Mouse (Mus musculus): Measurements from ENCODE around the gene Aven.

Aven gene

GRCm38 (mm10) chr2:112556527-112556926 lies 63.8 kb downstream of the Aven start:
- no peak for DNase-seq (ENCODE audit: low spot score in 2 of 2)

DNA sequence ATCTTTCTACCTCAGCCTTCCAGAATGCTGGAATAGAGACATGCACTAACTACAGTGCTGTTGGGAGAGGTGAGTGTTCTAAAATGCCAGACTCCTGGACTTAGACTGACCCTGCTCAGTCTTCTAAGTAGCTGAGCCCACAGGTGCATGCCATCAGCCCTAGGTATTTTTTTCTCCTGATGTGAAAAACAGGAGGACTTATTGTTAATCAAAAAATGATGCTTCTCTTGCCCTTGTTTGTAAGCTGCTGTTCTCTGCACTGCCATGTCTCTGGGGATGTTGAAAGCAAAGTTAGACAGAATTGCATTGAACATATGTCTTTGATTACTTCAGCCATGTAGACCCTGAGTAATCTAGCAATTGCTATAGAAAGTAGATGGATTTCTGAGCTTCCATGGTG lies 64.7 kb downstream of the Aven start:
- DNase-seq (ENCODE audit: low spot score in 2 of 2), result no peak

DNA sequence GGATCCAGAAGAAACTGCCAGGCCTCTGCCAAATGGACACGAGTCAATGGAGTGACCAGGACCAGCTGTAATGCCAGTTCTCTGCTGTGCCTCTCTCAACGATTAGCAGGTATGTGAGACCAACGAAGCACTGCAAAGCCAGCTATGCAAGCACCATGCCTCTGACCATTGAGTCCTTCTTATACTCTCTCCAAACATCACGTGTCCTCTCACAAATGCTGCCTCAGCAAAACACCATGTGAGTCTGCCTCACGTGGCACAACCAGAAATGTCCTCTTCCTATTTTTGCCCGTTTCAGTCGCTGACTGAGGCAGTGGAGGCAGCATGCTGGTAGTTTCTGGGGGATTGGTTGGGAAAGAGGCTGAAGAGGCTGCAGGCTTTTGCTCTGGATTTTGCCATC lies 68.8 kb downstream of the Aven start:
- DNase-seq (ENCODE audit: low spot score in 2 of 2), result no peak

- no peak for DNase-seq (ENCODE audit: low spot score in 2 of 2)
These were observed 72.3 kb downstream of the Aven start for GRCm38 (mm10) chr2:112565060-112565459.

DNA sequence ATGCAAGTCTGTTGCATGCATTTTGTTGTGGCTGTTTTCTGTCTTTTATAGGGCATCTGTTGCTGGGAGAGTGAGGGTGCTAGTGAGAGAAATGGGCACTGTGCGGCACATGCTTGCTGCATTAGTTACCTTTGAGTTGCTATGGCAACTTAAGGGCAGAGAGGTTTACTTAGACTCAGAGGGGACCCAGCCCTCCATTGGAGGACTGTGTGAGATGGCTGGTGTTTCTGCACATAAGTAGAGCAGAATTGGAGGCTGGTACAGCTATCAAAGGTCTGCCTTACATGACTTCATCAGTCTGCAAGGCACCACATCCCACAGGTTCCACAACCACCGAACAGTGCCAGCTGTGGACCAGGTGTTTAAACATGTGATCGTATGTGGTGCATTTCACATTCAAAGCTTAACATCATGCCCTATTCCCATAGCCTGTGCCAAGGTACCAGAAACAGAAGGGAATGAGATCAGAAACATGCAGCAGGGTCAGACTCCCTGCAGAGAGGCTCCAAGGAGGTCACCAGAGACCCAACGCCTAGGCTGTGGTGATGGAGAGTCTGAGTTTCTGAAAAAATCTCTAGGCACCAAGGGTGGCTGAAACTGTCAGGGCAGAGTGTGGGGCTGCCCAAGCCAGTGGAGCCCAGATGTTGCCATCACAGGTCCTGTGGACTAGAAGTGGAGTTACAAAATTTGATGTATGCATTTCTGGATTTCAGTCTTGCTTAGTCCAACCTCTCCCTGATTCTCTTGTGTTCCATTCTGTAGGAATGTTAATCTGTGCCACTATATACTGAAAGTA lies 73.7 kb downstream of the Aven start:
- DNase-seq (ENCODE audit: low spot score in 2 of 2), result no peak

- DNase-seq (ENCODE audit: low spot score in 2 of 2), result no peak
These were observed 75.0 kb downstream of the Aven start for GRCm38 (mm10) chr2:112567786-112568185.

DNA sequence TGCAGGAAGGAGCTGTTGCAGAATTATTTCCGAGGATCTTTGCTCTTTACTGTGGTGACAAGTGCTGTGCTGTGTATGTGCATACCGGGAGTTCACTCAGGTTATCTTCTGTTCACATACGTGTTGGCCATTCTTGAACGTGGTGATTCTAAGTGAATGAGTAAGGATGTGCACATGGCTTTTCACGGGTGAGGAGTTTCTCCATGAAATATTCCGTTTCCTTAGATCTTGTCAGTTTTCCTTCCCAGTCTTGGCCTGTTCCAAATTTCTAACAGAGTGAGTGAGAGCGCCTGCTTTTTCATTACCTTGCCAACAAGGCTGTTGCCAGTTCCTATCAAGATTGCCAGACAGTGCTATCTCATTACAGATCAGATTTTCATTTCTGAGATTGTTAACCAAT lies 98.2 kb downstream of the Aven start:
- DNase-seq (ENCODE audit: low spot score in 2 of 2), result no peak

DNA sequence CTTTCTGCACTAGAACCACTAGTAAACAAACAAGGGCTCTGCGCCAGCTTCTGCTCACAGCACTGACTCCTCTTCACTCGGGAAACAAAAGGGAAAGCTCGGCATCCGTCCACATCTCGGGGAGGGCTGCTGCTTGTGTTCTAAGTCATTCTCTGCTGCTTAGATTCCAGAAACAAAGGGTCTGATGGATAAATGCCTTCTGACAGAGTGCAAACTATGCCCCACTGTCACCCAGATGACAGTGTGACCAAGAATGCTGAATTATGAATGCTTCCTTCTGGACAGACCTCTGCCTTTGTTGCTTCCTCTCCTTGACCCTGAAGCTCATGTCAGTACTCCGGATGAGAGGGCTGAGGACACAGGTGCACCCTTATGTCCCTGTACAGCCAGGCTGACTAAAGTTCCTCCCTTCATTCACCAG lies 98.7 kb downstream of the Aven start:
- DNase-seq (ENCODE audit: low spot score in 2 of 2), result no peak

DNA sequence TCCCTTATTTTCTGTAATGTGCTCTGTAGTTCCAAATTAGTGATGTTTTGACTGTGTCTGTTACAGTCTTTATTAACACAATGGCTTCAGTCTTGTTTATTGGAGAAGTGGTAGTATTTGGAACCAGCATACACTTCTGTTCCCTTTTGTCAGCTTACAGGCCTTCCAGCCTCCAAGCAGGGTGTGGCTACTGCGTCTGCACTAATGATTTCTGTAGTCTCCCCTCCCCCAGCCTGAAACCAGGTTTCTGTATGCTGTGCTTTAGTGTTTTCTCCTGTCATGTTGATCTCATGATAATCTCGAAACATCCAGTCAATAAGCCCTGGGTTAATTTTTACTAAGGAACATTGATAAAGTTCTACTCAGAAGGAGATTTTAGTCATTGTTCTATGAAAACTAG lies 100.6 kb downstream of the Aven start:
- no peak for DNase-seq (ENCODE audit: low spot score in 2 of 2)

- DNase-seq (ENCODE audit: low spot score in 2 of 2), result no peak
These were observed 101.0 kb downstream of the Aven start for GRCm38 (mm10) chr2:112593781-112594180.

GRCm38 (mm10) chr2:112595807-112596206 lies 103.0 kb downstream of the Aven start:
- no peak for DNase-seq (ENCODE audit: low spot score in 2 of 2)

GRCm38 (mm10) chr2:112596415-112596814 lies 103.7 kb downstream of the Aven start:
- no peak for DNase-seq (ENCODE audit: low spot score in 2 of 2)

DNA sequence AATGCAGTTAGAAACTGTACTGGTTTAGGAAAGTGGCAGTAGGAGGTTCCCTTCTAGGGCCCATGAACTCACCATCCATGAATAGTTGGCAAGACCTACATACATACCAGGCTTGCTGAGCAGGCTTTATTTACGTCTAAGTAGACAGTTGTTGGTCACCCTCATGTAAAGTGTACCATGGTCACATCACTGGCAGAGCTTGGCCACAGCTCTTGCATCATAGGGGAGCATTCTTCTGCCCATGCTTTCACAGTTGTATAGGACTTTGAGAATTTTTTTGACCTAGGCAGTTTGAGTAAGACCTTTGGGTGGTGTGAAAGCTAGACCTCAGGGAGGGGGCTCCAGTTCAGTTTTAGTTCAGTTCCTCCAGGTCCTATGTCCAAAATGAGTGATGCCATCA lies 104.3 kb downstream of the Aven start:
- no peak for DNase-seq (ENCODE audit: low spot score in 2 of 2)

DNA sequence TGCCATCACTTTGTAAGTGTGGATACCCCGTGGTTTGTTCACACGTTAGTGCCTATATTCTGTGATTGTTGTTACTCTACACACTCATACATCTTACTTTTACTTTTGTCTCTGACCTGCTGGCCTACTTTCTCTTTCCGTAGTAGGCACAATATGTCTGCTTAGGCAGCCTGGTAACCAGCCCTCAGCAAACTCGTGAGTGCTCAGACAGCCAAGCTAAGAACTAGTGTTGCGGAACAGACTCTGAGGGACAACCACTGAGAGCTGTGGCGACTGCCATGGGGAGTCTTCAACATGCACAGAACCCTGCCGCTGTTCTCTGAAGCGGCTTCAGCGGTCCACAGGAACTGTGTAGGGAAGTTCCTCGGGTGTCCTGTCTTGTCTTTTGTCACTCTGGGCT lies 107.5 kb downstream of the Aven start:
- no peak for DNase-seq (ENCODE audit: low spot score in 2 of 2)

- DNase-seq (ENCODE audit: low spot score in 2 of 2), result no peak
These were observed 109.7 kb downstream of the Aven start for GRCm38 (mm10) chr2:112602487-112602886.

- DNase-seq (ENCODE audit: low spot score in 2 of 2), result no peak
These were observed 113.8 kb downstream of the Aven start for GRCm38 (mm10) chr2:112606536-112606935.

- no peak for DNase-seq (ENCODE audit: low spot score in 2 of 2)
These were observed 119.9 kb downstream of the Aven start for GRCm38 (mm10) chr2:112612628-112613027.

GRCm38 (mm10) chr2:112614375-112614774 lies 121.6 kb downstream of the Aven start:
- no peak for DNase-seq (ENCODE audit: low spot score in 2 of 2)

DNA sequence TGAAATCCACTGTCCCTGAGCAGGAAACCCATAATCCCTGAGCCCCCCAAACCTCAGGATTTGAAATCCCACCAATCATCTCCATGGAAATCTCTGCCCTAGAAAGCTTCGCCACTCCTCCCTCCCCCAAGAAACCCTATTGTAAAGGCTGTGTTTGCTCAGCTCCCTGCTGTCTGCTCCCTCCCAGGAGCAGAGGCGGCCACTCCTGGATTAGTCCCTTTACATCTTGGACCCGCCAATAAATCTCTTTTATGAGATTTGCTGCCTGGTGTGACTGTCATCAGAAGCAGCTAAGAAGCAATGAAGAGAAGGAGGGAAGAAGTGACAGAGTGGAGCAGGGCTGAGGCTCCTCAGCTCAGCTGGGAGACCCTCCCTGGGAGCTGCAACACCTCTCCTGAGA lies 124.4 kb downstream of the Aven start:
- no peak for DNase-seq (ENCODE audit: low spot score in 2 of 2)

DNA sequence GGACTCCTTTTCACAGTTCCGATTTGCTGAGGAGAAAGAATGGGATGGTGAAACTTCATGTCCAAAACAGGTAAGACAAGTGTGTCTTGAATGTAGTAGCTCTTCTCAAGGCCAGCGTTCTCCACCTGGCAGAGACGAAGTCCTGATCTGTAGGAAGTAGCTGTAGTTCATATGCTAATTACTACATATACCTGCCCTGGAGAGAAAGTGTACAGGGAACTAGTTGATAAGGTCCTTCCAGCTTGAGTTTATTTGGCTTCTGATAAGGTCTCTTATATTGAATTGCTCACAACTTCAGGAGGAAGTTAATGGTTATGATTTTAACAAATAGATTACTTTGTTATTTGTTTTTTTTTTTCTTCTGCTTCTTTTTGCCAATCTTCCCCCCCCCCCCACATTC lies 132.4 kb downstream of the Aven start:
- no peak for DNase-seq (ENCODE audit: low spot score in 2 of 2)

- no peak for DNase-seq (ENCODE audit: low spot score in 2 of 2)
These were observed 137.9 kb downstream of the Aven start for GRCm38 (mm10) chr2:112630669-112631068.

GRCm38 (mm10) chr2:112632536-112632935 lies 139.8 kb downstream of the Aven start:
- DNase-seq (ENCODE audit: low spot score in 2 of 2), result no peak

GRCm38 (mm10) chr2:112637206-112637605 lies 144.4 kb downstream of the Aven start:
- no peak for DNase-seq (ENCODE audit: low spot score in 2 of 2)

DNA sequence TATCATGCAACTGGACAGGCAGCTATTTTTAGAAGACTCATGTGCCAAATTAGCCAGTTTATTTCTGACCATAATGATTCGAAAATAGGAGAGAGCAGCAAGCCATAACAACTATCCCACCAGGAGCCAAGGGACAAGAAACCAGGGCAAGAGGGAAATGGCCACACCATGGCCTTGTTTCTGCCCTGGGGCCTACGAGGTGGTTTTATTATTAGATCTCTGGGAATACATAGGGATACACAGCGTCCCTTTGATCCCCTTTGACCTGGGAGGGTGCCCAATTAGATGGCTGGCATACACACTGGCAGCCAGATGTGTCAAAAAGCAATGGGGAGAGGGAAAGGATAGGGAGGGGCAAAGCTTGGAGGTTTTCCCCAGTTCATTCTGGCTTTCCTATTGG lies 161.1 kb downstream of the Aven start:
- DNase-seq (ENCODE audit: low spot score in 2 of 2), result no peak

All from urinary bladder, adult 18-20 months (tissue).